Mouse (Mus musculus) cerebellum, postnatal 25 days (tissue): ENCODE data around the gene Prpsap1.
"Not testable (repeated sequence)": the region's sequence is repeated elsewhere in the genome, so short reads cannot be mapped to it uniquely, and the experiment has no call there.

ENCODE experiments used
- DNase-seq, 2 experiments: peaks; one replicate each; pipeline ENCODE4 v3.0.0; 2021; ENCODE audit warnings: mixed read lengths in 2 of 2

Prpsap1 gene

GRCm38 (mm10) chr11:116484261-116484660, 9.7 kb downstream of the Prpsap1 start:
- no peak for DNase-seq

GRCm38 (mm10) chr11:116481776-116482175, 12.2 kb downstream of the Prpsap1 start:
- peak; percentile 65 to 74 for DNase-seq

DNA sequence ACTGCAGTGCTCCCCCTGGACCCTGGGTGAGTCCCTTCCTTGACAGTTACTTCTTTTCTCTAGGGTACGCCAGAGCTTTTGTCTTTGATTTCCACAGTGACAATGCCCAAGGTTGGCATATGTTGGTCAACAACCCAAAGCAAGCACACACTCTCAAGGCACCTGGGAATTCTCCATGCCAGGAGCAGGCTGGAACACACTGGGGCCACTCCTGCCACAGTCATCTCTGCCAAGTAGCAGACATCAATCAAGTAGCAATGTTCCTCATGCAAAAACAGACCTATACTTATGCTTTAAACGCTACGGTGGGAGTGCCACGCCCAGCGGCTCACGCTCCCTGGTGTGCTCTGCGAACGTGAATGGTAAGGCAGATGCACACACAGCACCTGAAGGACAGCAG, 13.0 kb downstream of the Prpsap1 start:
- peak in 1 of 2 experiments; percentile 41 for DNase-seq

GRCm38 (mm10) chr11:116479832-116480231, 14.2 kb downstream of the Prpsap1 start:
- DNase-seq, result no peak

- DNase-seq, result no peak
These were observed 15.0 kb downstream of the Prpsap1 start for GRCm38 (mm10) chr11:116478978-116479377.

GRCm38 (mm10) chr11:116477160-116477759, 16.7 kb downstream of the Prpsap1 start:
- DNase-seq, result no peak

GRCm38 (mm10) chr11:116476696-116477095, 17.3 kb downstream of the Prpsap1 start:
- DNase-seq, result no peak

DNA sequence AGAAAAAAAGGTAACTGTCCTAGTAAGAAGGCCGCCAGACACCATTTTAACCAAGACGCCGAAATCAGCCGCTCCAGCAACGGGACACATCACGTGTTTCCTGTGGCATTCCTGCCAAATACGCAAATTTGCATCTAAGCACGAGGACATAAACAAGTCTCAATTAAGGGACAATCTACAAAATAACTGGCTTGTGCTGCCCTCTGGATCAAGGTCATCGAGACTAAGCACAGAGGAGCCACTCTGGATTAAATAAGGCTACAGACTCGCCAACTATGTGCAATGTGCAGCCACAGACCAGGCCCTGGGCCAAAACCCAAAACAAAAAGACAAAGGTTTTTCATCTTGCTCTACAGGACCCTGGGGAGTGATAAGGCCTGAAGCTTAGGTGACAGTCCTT, 18.0 kb downstream of the Prpsap1 start:
- no peak for DNase-seq

GRCm38 (mm10) chr11:116472275-116472674, 21.7 kb downstream of the Prpsap1 start:
- no peak for DNase-seq

DNA sequence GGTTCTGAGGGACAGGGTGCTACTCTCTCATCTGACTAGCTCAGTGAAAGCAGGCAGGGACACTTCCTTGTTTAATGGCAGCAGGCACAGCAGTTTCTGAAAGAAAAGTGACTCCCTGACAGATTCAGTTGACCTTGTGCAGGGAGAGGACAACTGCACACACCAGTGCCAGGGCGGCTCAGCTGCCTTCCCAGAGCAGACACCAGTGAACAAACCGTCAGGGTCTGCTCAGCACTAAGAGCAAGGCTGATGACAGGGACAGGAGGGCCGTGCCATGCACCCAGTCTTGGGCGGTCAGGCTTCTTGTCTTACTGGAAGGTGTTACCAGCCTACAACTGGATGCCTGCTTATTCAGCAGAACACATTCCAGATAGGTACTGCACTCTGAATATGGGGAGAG, 23.1 kb downstream of the Prpsap1 start:
- DNase-seq, result no peak

GRCm38 (mm10) chr11:116470249-116470648, 23.8 kb downstream of the Prpsap1 start:
- DNase-seq, result no peak

- not testable (repeated sequence) for DNase-seq
These were observed 25.7 kb downstream of the Prpsap1 start for GRCm38 (mm10) chr11:116468338-116468737.

DNA sequence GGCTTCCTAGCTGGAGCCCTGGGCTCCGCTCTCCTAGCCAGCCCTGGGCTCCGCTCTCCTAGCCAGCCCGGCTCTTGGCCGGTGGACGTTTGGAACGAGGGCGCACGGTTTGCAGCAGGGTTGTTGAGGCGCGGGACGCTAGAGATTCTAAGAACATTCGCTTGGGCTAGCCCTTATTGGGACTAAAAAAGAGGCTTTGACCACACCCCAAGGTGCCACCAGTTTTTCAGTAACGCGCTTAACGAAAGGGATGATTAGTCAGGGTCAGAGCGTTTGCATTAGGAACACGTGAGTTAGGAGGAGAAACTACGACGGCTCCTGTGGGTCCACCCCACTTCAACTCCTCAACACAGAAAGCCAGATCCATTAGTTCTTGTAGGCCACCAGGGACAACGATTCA, 27.9 kb downstream of the Prpsap1 start, which contains the start of gene Qrich2:
Gene Qrich2 (minus strand): TSS at position 101 of the 400 bp plus-strand sequence.
- DNase-seq, result no peak

- peak; percentile 86 to 89 for DNase-seq
These were observed 30.2 kb downstream of the Prpsap1 start for GRCm38 (mm10) chr11:116463833-116464232.

GRCm38 (mm10) chr11:116463338-116463737, 30.7 kb downstream of the Prpsap1 start:
- DNase-seq, result no peak

GRCm38 (mm10) chr11:116459786-116460185, 34.2 kb downstream of the Prpsap1 start:
- no peak for DNase-seq

DNA sequence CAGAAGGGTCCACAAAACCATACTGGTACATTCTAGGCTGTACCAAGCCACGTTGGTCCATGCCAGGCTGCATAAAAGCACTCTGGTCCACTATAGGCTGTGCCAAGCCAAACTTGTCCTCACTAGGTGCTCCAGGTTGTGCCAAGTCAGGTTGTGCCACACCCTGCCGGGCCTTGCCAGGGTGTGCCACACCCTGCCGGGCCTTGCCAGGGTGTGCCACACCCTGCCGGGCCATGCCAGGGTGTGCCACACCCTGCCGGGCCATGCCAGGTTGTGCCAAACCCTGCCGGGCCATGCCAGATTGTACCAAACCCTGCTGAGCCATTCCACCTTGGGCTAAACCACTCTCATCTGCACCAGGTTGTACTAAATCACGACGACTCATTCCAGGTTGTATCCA, 37.8 kb downstream of the Prpsap1 start:
- DNase-seq, result no peak

DNA sequence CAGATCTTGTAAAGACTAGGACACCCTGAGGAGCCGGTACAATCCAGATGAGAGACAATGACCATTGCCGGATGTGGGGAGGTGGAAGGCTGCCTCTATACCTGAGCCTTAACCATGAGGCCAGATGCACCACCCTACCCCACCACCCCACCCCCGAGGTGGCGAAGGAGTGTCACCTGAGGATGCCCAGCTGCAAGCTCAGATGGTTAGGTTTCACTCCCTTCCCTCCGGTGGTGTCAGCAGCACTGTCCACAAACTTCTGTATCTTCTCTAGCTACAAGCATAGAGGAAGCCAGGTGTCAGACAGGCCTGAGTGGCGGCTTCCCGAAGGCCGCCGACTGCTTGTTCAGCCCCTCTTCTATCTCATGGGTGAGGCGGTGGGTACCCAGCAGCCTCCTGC, 40.1 kb downstream of the Prpsap1 start:
- no peak for DNase-seq

- peak; percentile 44 to 59 for DNase-seq
These were observed 44.7 kb downstream of the Prpsap1 start for GRCm38 (mm10) chr11:116449341-116449740.

GRCm38 (mm10) chr11:116447822-116448221, 46.2 kb downstream of the Prpsap1 start:
- no peak for DNase-seq

GRCm38 (mm10) chr11:116446308-116446887, 47.6 kb downstream of the Prpsap1 start:
- DNase-seq, result no peak

- DNase-seq, result peak; percentile 96 to 97
These were observed 48.2 kb downstream of the Prpsap1 start for GRCm38 (mm10) chr11:116445596-116446307.

GRCm38 (mm10) chr11:116443935-116444334, 50.1 kb downstream of the Prpsap1 start:
- DNase-seq, result no peak

- DNase-seq, result no peak
These were observed 50.7 kb downstream of the Prpsap1 start for GRCm38 (mm10) chr11:116443311-116443710.
